8 mouse cellular contexts compared by ENCODE assay signal in genomic region chr7:97332667-97333041, GRCm38 (mm10). TPM values are rescaled to one million over a fixed set of nuclear protein-coding genes. Genes with fewer than 3 reads are reported as not detected.
DNase-seq lines count a peak whose midpoint lies in the region; ATAC-seq and TF ChIP-seq lines count a peak whose summit lies in the region.

No protein-coding gene starts in this region.

- no peak for DNase-seq in left cerebral cortex, adult 2 months (ENCODE audit: extremely low spot score in 1 of 2, low spot score in 2 of 2)
- no peak for DNase-seq in left cerebral cortex, adult 18-20 months (ENCODE audit: low spot score in 2 of 2)
- no peak for DNase-seq in embryonic facial prominence, embryonic 11.5 days (ENCODE audit: low spot score)
- DNase-seq in layer of hippocampus, postnatal 14 days (ENCODE audit: low spot score in 2 of 2) = no peak
- DNase-seq in left cerebral cortex, adult 8-10 months (ENCODE audit: low spot score in 2 of 2) = no peak
- no peak for DNase-seq in ovary, postnatal 14 days (ENCODE audit: low spot score)

- peak overlapping the region; percentile 94 for H3K4me3 ChIP-seq in left cerebral cortex, adult 2 months
- peak overlapping the region; percentile 71 for H3K4me3 ChIP-seq in embryonic facial prominence, embryonic 11.5 days (ENCODE audit: low read depth, low read length)
- peak overlapping the region; percentile 88 for H3K4me3 ChIP-seq in intestine, postnatal 0 days (ENCODE audit: low read depth, low read length)
- peak overlapping the region; percentile 58 for H3K4me3 ChIP-seq in neural tube, embryonic 12.5 days

- H3K36me3 ChIP-seq in embryonic facial prominence, embryonic 11.5 days (replicated peaks; ENCODE audit: control insufficient read depth, insufficient read depth, low read depth, low read length) = no peaks in the 10 kb centered on the region
- no peaks in the 10 kb centered on the region for H3K36me3 ChIP-seq in intestine, postnatal 0 days (ENCODE audit: control insufficient read depth, insufficient read depth)
- no peaks in the 10 kb centered on the region for H3K36me3 ChIP-seq in neural tube, embryonic 12.5 days

- H3K9ac ChIP-seq in embryonic facial prominence, embryonic 11.5 days (replicated peaks; ENCODE audit: low read length) = peak overlapping the region; percentile 59
- H3K9ac ChIP-seq in intestine, postnatal 0 days (ENCODE audit: low read depth, low read length) = peak overlapping the region; percentile 65
- H3K9ac ChIP-seq in neural tube, embryonic 12.5 days = peak overlapping the region; percentile 78

- peak overlapping the region; percentile 98 for H3K27ac ChIP-seq in left cerebral cortex, adult 2 months
- no peak overlapping the region for H3K27ac ChIP-seq in embryonic facial prominence, embryonic 11.5 days (replicated peaks; ENCODE audit: low read depth, low read length)
- no peak overlapping the region for H3K27ac ChIP-seq in intestine, postnatal 0 days (ENCODE audit: low read depth, low read length)
- H3K27ac ChIP-seq in neural tube, embryonic 12.5 days = no peak overlapping the region

- no peaks in the 10 kb centered on the region; the same call in 1 of the 2 replicates for H3K4me1 ChIP-seq in embryonic facial prominence, embryonic 11.5 days (ENCODE audit: control insufficient read depth, insufficient read depth, low read length)
- peaks cover 3% of the 10 kb centered on the region; the same call in 1 of the 2 replicates for H3K4me1 ChIP-seq in intestine, postnatal 0 days (replicated peaks; ENCODE audit: control insufficient read depth, insufficient read depth, low read length)
- H3K4me1 ChIP-seq in neural tube, embryonic 12.5 days = peaks cover 24% of the 10 kb centered on the region

- H3K4me2 ChIP-seq in embryonic facial prominence, embryonic 11.5 days (ENCODE audit: low read depth, low read length) = peak overlapping the region; percentile 56
- H3K4me2 ChIP-seq in intestine, postnatal 0 days (replicated peaks; ENCODE audit: low read depth) = peak overlapping the region; percentile 94
- peak overlapping the region; percentile 77 for H3K4me2 ChIP-seq in neural tube, embryonic 12.5 days (replicated peaks)

- intact Hi-C loops in left cerebral cortex, adult 2 months (cut with DNase I) = no loop called here

- ATAC-seq in embryonic facial prominence, embryonic 11.5 days (replicated peaks; ENCODE audit: insufficient number of reproducible peaks, low FRiP score, low TSS enrichment, low read depth) = no peak
- ATAC-seq in intestine, postnatal 0 days = peak; percentile 39
- no peak for ATAC-seq in neural tube, embryonic 12.5 days (ENCODE audit: low FRiP score, low read depth)

- WGBS in embryonic facial prominence, embryonic 11.5 days = 3% methylated on average over 9 of the region's 9 CpGs
- 4% methylated on average over 9 of the region's 9 CpGs for WGBS in intestine, postnatal 0 days
- 6% methylated on average over 9 of the region's 9 CpGs for WGBS in neural tube, embryonic 12.5 days

- no peaks in the 10 kb centered on the region for H3K9me3 ChIP-seq in embryonic facial prominence, embryonic 11.5 days (replicated peaks; ENCODE audit: control insufficient read depth, low read length)
- no peaks in the 10 kb centered on the region for H3K9me3 ChIP-seq in intestine, postnatal 0 days (ENCODE audit: control insufficient read depth)
- no peaks in the 10 kb centered on the region for H3K9me3 ChIP-seq in neural tube, embryonic 12.5 days

- no peak for TF ChIP-seq CTCF in left cerebral cortex, adult 2 months (IDR thresholded peaks at IDR 0.05)
- no peak for TF ChIP-seq CTCF in intestine, postnatal 0 days (IDR thresholded peaks at IDR 0.05; ENCODE audit: low read depth)

- H3K27me3 ChIP-seq in embryonic facial prominence, embryonic 11.5 days (ENCODE audit: control insufficient read depth, insufficient read depth, low read length) = no peaks in the 10 kb centered on the region
- H3K27me3 ChIP-seq in intestine, postnatal 0 days (replicated peaks; ENCODE audit: control insufficient read depth, insufficient read depth, low read length) = no peaks in the 10 kb centered on the region
- no peaks in the 10 kb centered on the region; the same call in 1 of the 2 replicates for H3K27me3 ChIP-seq in neural tube, embryonic 12.5 days (replicated peaks)

RNA-seq across cellular contexts. Expression of gene Kctd21, which starts 0.5 kb away (rescaled TPM):
- total RNA-seq in left cerebral cortex, adult 2 months (2021) = 10 to 100 TPM; 12.5 to 14.6 TPM
- total RNA-seq in left cerebral cortex, adult 18-20 months (2021) = 10 to 100 TPM; 13.7 to 15.1 TPM
- 5.0 TPM in 2 replicates for polyA plus RNA-seq in embryonic facial prominence, embryonic 11.5 days (2014; fragmentation: Nextera tagmentation; extraction: Ambion mirVana)
- 1.4 TPM in 2 replicates for polyA plus RNA-seq in intestine, postnatal 0 days (2015; fragmentation: Nextera tagmentation; extraction: Ambion mirVana)
- 6.8 and 7.0 TPM in 2 replicates for polyA plus RNA-seq in neural tube, embryonic 12.5 days (2016; fragmentation: Nextera tagmentation; extraction: Ambion mirVana)
- 10 to 100 TPM in 1 of 2 experiments, 1 to 10 TPM in 1; 8.9 to 11.5 TPM for total RNA-seq in layer of hippocampus, postnatal 14 days (2021)
- total RNA-seq in left cerebral cortex, adult 8-10 months (2022) = 10 to 100 TPM; 11.9 to 14.0 (median 12.5) TPM

RNA-seq across cellular contexts. Expression of gene Usp35, which starts 0.8 kb away (rescaled TPM):
- total RNA-seq in left cerebral cortex, adult 2 months (2021) = 10 to 100 TPM; 18.8 to 19.9 TPM
- 10 to 100 TPM; 17.2 to 19.3 TPM for total RNA-seq in left cerebral cortex, adult 18-20 months (2021)
- 1.2 and 3.0 TPM in 2 replicates for polyA plus RNA-seq in embryonic facial prominence, embryonic 11.5 days (2014; fragmentation: Nextera tagmentation; extraction: Ambion mirVana)
- polyA plus RNA-seq in intestine, postnatal 0 days (2015; fragmentation: Nextera tagmentation; extraction: Ambion mirVana) = 0.41 and 0.48 TPM in 2 replicates
- 4.4 and 4.9 TPM in 2 replicates for polyA plus RNA-seq in neural tube, embryonic 12.5 days (2016; fragmentation: Nextera tagmentation; extraction: Ambion mirVana)
- total RNA-seq in layer of hippocampus, postnatal 14 days (2021) = 10 to 100 TPM; 11.9 to 12.4 TPM
- total RNA-seq in left cerebral cortex, adult 8-10 months (2022) = 10 to 100 TPM; 19.3 to 25.4 (median 22.6) TPM

RNA-seq across cellular contexts. Expression of gene Alg8, which starts 38.8 kb away (rescaled TPM):
- 10 to 100 TPM in 1 of 2 experiments, 1 to 10 TPM in 1; 9.9 to 10.2 TPM for total RNA-seq in left cerebral cortex, adult 2 months (2021)
- 10 to 100 TPM in 1 of 2 experiments, 1 to 10 TPM in 1; 9.8 to 10.4 TPM for total RNA-seq in left cerebral cortex, adult 18-20 months (2021)
- 39.7 and 41.8 TPM in 2 replicates for polyA plus RNA-seq in embryonic facial prominence, embryonic 11.5 days (2014; fragmentation: Nextera tagmentation; extraction: Ambion mirVana)
- polyA plus RNA-seq in intestine, postnatal 0 days (2015; fragmentation: Nextera tagmentation; extraction: Ambion mirVana) = 14.5 and 15.7 TPM in 2 replicates
- 25.1 and 27.1 TPM in 2 replicates for polyA plus RNA-seq in neural tube, embryonic 12.5 days (2016; fragmentation: Nextera tagmentation; extraction: Ambion mirVana)
- 10 to 100 TPM; 11.4 TPM for total RNA-seq in layer of hippocampus, postnatal 14 days (2021)
- total RNA-seq in left cerebral cortex, adult 8-10 months (2022) = 10 to 100 TPM in 2 of 4 experiments, 1 to 10 TPM in 2; 7.9 to 13.3 (median 11.2) TPM
